Mouse (Mus musculus): ENCODE data around the gene Chst8. TPM values are rescaled to one million over a fixed set of nuclear protein-coding genes. Genes with fewer than 3 reads are reported as not detected.

Chst8 gene
- polyA plus RNA-seq, 1 experiment from 2014 or later: 2.6 TPM

DNA sequence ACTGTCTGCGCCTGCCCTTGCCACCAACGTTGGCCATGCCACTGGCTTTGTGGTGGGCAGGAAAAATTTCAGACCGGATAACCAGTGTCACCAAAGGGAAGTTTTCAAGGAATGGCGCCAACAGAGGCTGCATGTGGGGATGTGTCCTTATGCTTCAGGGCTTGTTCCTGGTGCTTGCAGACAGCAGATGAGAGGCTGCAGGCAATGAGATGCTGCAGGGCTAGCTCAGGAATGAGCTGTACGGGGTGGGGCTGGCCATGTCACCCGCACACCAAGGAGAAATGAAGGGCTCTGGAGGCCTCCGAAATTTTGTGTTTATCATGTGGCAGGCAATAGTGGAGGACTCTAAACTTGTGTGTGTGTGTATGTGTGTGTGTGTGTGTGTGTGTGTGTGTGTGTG lies 149.4 kb downstream of the Chst8 start:
- WGBS: 49% methylated on average over 7 of the region's 7 CpGs
- DNase-seq (ENCODE audit: low spot score) (no peak), ATAC-seq (ENCODE audit: insufficient number of reproducible peaks, low FRiP score, low TSS enrichment, low read depth) (no peak)
- no peak overlapping the region for H3K27ac ChIP-seq (replicated peaks; ENCODE audit: low read depth, low read length)
- H3K27me3 ChIP-seq (ENCODE audit: control insufficient read depth, insufficient read depth, low read length): no peaks in the 10 kb centered on the region
- H3K4me2 ChIP-seq (ENCODE audit: low read depth, severe bottlenecking): no peak overlapping the region
- H3K9ac ChIP-seq (ENCODE audit: low read length): no peak overlapping the region
- no peak overlapping the region for H3K4me3 ChIP-seq (ENCODE audit: low read depth, low read length)
- H3K36me3 ChIP-seq (ENCODE audit: control insufficient read depth, insufficient read depth, low read length): no peaks in the 10 kb centered on the region
- no peaks in the 10 kb centered on the region for H3K9me3 ChIP-seq (ENCODE audit: control insufficient read depth, low read length)
- 0 out of 2 replicates have a peak, but pooled peaks cover 7% of the 10 kb centered on the region for H3K4me1 ChIP-seq (ENCODE audit: control insufficient read depth, insufficient read depth, low read length)

DNA sequence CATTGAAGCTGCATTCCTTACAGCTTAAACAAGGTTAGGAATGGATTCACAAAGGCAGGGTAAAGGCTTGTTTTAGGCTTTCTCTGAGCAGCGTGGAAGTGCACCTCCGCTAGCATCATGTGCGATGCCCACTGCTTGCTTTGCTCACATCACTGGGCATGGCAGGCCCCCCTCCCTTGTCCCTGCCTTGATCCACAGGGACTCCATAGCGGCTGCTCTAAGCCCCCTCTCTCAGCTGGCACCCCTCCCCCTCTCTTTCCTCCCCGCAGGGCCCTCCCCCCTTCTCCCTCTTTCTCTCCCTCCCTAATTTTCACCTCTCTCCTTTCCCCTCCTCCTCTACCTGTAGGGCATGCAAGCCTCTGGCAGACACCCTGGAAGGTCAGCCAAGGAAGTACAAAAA lies 150.3 kb downstream of the Chst8 start:
- DNase-seq (ENCODE audit: low spot score) (no peak), ATAC-seq (ENCODE audit: insufficient number of reproducible peaks, low FRiP score, low TSS enrichment, low read depth) (no peak)
- H3K27ac ChIP-seq (replicated peaks; ENCODE audit: low read depth, low read length): no peak overlapping the region
- 18% methylated on average over 5 of the region's 5 CpGs for WGBS
- no peak overlapping the region for H3K4me3 ChIP-seq (ENCODE audit: low read depth, low read length)
- no peak overlapping the region for H3K9ac ChIP-seq (ENCODE audit: low read length)
- H3K4me1 ChIP-seq (ENCODE audit: control insufficient read depth, insufficient read depth, low read length): 0 out of 2 replicates have a peak, but pooled peaks cover 7% of the 10 kb centered on the region
- H3K9me3 ChIP-seq (ENCODE audit: control insufficient read depth, low read length): no peaks in the 10 kb centered on the region
- H3K4me2 ChIP-seq (ENCODE audit: low read depth, severe bottlenecking): no peak overlapping the region
- H3K36me3 ChIP-seq (ENCODE audit: control insufficient read depth, insufficient read depth, low read length): no peaks in the 10 kb centered on the region
- H3K27me3 ChIP-seq (ENCODE audit: control insufficient read depth, insufficient read depth, low read length): no peaks in the 10 kb centered on the region

DNA sequence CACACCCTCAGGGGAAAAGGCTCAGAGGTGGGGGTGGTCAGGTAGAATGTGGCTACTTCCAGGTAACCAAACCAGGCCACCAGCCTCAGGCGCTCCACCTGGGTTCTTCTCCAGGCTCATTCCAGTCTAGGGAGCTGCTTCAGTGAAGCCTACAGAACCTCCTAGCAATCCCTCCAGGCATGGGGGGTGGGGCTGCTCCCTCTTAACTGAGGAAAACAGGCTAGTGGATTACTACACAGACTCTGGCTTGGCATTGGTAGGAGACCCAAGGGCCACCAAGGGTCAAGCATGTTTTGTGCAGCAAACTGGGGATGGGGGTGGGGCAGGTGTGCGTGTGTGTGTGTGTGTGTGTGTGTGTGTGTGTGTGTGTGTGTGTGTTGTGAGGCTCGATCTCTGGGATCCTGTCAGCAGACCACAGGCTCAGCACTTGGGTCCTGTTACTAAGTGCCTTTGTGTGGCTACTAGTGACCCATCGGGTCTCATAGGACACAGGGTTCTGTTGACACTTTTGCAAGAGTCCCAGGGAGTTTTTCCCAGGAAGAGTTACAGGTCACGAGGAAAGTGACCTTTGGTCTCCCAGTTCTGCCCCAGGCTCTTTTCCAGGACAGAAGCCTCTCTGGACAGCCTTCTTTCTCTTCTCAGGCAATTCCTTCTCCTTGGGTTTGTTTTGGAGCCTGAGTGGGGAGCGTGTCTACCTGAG lies 153.0 kb downstream of the Chst8 start:
- Histone ChIP-seq H3K27me3 (ENCODE audit: control insufficient read depth, insufficient read depth, low read length) (no peaks in the 10 kb centered on the region), H3K27ac (replicated peaks; ENCODE audit: low read depth, low read length) (no peak overlapping the region), H3K4me2 (ENCODE audit: low read depth, severe bottlenecking) (no peak overlapping the region), H3K9ac (ENCODE audit: low read length) (no peak overlapping the region), H3K36me3 (ENCODE audit: control insufficient read depth, insufficient read depth, low read length) (no peaks in the 10 kb centered on the region), H3K4me1 (ENCODE audit: control insufficient read depth, insufficient read depth, low read length) (0 out of 2 replicates have a peak, but pooled peaks cover 7% of the 10 kb centered on the region), H3K9me3 (ENCODE audit: control insufficient read depth, low read length) (no peaks in the 10 kb centered on the region), H3K4me3 (ENCODE audit: low read depth, low read length) (no peak overlapping the region)
- ATAC-seq (ENCODE audit: insufficient number of reproducible peaks, low FRiP score, low TSS enrichment, low read depth) (no peak), DNase-seq (ENCODE audit: low spot score) (no peak)
- 80% methylated on average over 6 of the region's 6 CpGs for WGBS

DNA sequence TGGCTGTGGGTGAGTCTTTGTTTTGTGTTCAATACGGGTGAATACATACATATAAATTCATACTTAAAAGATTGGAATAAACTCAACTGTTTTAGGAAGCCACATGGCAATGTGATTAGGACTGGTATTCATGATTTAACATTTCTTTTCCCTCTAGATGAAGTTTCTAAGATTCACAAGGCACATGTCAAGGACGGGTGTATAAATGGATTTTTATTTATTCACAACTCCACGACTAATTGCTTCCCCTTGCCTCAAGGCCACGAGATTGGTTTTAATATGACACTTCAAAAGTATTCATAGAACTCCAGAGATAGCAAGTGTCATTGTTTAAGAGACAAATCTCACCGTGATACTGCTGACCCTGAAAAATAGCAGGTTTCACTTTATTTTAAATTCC lies 155.9 kb downstream of the Chst8 start, which contains the start of gene Kctd15:
TSS of gene Kctd15 (minus strand) at position 101 of the 400 bp plus-strand sequence.
- Histone ChIP-seq H3K4me2 (ENCODE audit: low read depth, severe bottlenecking) (peak within 1 kb of the TSS; percentile 85), H3K36me3 (ENCODE audit: control insufficient read depth, insufficient read depth, low read length) (no peaks in the 10 kb centered on the region), H3K9me3 (ENCODE audit: control insufficient read depth, low read length) (no peaks in the 10 kb centered on the region), H3K4me3 (ENCODE audit: low read depth, low read length) (peak within 1 kb of the TSS; percentile 89), H3K4me1 (ENCODE audit: control insufficient read depth, insufficient read depth, low read length) (peaks cover 10% of the 10 kb centered on the region), H3K27ac (replicated peaks; ENCODE audit: low read depth, low read length) (peak within 1 kb of the TSS; percentile 100), H3K9ac (ENCODE audit: low read length) (peak within 1 kb of the TSS; percentile 99), H3K27me3 (ENCODE audit: control insufficient read depth, insufficient read depth, low read length) (no peaks in the 10 kb centered on the region)
- ATAC-seq (ENCODE audit: insufficient number of reproducible peaks, low FRiP score, low TSS enrichment, low read depth) (no peak), DNase-seq (ENCODE audit: low spot score) (no peak)
- 73% methylated on average over 5 of the region's 5 CpGs for WGBS

DNA sequence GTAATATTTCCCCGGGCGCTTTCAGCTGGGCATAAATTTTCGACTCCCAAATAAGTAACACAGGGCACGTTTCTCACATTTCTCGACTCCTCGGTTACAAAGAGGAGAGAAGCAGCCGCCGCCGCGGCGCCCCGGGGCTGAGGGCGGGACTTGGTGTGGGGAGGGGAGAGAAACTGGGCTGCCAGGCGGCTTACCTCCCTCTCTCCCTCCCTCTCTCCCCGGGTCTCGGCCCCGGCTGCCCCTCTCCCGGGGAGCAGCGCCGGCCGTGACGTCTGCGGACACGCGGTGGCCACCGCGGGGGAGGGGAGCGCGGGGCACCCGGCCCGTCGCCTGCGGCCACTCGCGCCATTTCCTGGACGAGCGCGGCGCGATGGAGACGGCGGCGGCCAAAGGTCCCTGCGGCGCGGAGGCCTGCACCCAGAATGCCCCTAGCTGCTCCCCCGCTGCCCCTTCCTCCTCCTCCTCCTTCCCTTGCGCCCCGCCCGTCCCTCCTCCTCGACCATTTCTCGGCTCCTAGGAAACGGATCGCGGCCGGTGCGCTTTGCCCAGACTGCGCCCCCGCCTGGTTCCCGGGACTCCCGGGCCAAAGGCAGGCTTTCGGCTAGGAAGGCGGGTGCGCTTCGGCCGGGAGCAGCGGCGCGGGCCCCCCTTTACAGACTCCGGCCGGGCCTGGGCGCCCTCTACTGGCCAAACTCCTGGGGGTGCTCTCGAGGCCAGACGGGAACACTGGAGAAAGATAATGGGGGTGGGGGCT lies 157.2 kb downstream of the Chst8 start:
- H3K4me2 ChIP-seq (ENCODE audit: low read depth, severe bottlenecking): peak overlapping the region; percentile 85
- peak; percentile 71 for ATAC-seq (ENCODE audit: insufficient number of reproducible peaks, low FRiP score, low TSS enrichment, low read depth)
- H3K4me1 ChIP-seq (ENCODE audit: control insufficient read depth, insufficient read depth, low read length): peaks cover 15% of the 10 kb centered on the region
- H3K4me3 ChIP-seq (ENCODE audit: low read depth, low read length): peak overlapping the region; percentile 89
- peak overlapping the region; percentile 99 for H3K9ac ChIP-seq (ENCODE audit: low read length)
- no peaks in the 10 kb centered on the region for H3K9me3 ChIP-seq (ENCODE audit: control insufficient read depth, low read length)
- H3K27ac ChIP-seq (replicated peaks; ENCODE audit: low read depth, low read length): peak overlapping the region; percentile 100
- no peaks in the 10 kb centered on the region for H3K27me3 ChIP-seq (ENCODE audit: control insufficient read depth, insufficient read depth, low read length)
- 0% methylated on average over 64 of the region's 74 CpGs for WGBS
- H3K36me3 ChIP-seq (ENCODE audit: control insufficient read depth, insufficient read depth, low read length): 0 out of 2 replicates have a peak, but pooled peaks cover 3% of the 10 kb centered on the region
- DNase-seq (ENCODE audit: low spot score): peak; percentile 97

DNA sequence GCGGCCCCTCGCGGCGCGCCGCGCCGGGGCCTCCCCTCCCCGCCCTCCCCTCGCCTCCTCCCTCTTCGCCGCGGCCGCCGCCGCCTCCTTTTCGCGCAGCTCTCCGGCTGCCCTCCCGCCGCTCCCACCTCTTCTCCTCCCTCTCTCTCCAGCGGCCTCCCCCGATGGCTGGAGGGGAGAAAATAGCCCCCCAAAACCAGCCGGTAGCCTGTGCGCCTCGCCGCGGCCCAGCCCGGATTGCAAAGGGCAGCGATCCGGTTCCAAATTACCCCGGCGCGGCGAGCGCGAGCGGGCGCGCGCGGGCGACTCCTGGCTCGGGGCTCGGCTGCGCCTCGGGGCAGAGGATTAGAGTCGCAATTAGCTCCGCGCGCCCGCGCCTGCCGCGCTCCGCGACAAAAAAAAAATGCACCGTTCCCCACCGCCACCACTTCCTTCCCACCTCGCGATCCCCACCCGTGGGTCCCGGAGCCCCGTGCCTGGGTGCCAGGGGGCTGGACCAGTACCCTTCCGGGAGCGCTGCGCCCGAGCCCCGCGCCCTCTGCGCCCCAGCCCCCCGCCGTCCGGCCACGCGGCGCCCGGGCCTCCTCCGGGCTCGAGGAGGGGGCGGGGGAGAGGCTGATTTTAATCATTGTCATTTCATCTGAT lies 157.9 kb downstream of the Chst8 start:
- DNase-seq (ENCODE audit: low spot score): peak; percentile 84

DNA sequence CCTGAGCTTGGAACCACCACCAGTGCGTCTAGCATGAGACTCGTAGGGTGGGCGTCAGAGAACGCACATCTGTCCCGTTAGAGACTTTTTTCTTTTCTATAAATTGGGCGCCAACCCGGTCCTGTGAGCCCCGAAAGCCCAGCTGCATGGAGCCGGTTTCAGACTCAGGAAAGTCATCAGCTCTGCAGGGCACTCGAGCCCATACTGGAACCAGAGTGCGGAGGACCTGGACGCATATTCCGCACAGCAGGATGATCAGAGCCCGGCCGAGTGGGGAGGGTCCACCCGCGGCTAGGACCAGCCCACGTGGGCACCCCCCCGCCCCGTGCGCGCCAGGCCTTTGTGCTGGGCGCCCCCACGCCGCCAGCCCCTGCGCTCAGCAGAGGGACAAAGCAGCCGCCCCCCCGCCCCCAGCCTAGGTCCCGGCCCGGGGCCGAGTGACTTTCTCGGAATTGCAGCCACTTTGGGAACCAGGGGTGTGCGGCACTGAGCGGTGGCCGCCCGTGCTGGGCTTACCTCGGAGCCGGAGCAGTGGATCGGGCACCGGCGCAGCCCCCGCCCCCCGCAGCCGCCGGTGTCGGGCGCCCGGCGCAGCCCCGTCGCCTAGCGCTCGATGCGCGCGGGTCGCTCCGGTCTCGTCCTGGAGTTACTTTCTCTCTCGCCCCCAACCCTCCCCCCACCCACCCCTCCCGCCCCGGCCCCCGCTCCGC lies 158.6 kb downstream of the Chst8 start:
- Histone ChIP-seq H3K4me1 (ENCODE audit: control insufficient read depth, insufficient read depth, low read length) (peaks cover 12% of the 10 kb centered on the region), H3K27me3 (ENCODE audit: control insufficient read depth, insufficient read depth, low read length) (no peaks in the 10 kb centered on the region), H3K27ac (replicated peaks; ENCODE audit: low read depth, low read length) (peak overlapping the region; percentile 100), H3K4me2 (ENCODE audit: low read depth, severe bottlenecking) (peak overlapping the region; percentile 85), H3K9ac (ENCODE audit: low read length) (peak overlapping the region; percentile 99), H3K4me3 (ENCODE audit: low read depth, low read length) (peak overlapping the region; percentile 89), H3K9me3 (ENCODE audit: control insufficient read depth, low read length) (no peaks in the 10 kb centered on the region), H3K36me3 (ENCODE audit: control insufficient read depth, insufficient read depth, low read length) (peaks cover 6% of the 10 kb centered on the region)
- ATAC-seq (ENCODE audit: insufficient number of reproducible peaks, low FRiP score, low TSS enrichment, low read depth): peak; percentile 61
- under 1% methylated on average over 36 of the region's 64 CpGs for WGBS
- peak; percentile 80 for DNase-seq (ENCODE audit: low spot score)

More for the DNA sequence above, 157.9 kb downstream of the Chst8 start:
- peak; percentile 6; the same call in 1 of the 2 replicates for ATAC-seq (ENCODE audit: insufficient number of reproducible peaks, low FRiP score, low TSS enrichment, low read depth)
- Histone ChIP-seq H3K9ac (ENCODE audit: low read length) (peak overlapping the region; percentile 99), H3K4me1 (ENCODE audit: control insufficient read depth, insufficient read depth, low read length) (peaks cover 15% of the 10 kb centered on the region), H3K27ac (replicated peaks; ENCODE audit: low read depth, low read length) (peak overlapping the region; percentile 100), H3K9me3 (ENCODE audit: control insufficient read depth, low read length) (no peaks in the 10 kb centered on the region), H3K36me3 (ENCODE audit: control insufficient read depth, insufficient read depth, low read length) (peaks cover 4% of the 10 kb centered on the region; the same call in 1 of the 2 replicates), H3K4me3 (ENCODE audit: low read depth, low read length) (peak overlapping the region; percentile 89), H3K27me3 (ENCODE audit: control insufficient read depth, insufficient read depth, low read length) (no peaks in the 10 kb centered on the region), H3K4me2 (ENCODE audit: low read depth, severe bottlenecking) (peak overlapping the region; percentile 85)
- WGBS: 0% methylated on average over 58 of the region's 81 CpGs
